Mouse (Mus musculus): Measurements from ENCODE around the gene Selenow. TPM values are rescaled to one million over a fixed set of nuclear protein-coding genes. Genes with fewer than 3 reads are reported as not detected.
A peak's percentile ranks its signal among the peaks of the same experiment; 100 is the strongest.

Gene Selenow
- total RNA-seq (2021) (100 to 1,000 TPM; 170 to 195 TPM), polyA plus RNA-seq (2012; rRNA removed) (312 and 325 TPM in 2 replicates)
- long read RNA-seq, transcript Selenow-201 (6 exons, 736 nt), result major isoform, 171 of 188 reads
- long read RNA-seq, partial matches to known transcripts, result 8 of 188 reads
- long read RNA-seq, other reads (novel, unspliced or antisense), result 9 of 188 reads

DNA sequence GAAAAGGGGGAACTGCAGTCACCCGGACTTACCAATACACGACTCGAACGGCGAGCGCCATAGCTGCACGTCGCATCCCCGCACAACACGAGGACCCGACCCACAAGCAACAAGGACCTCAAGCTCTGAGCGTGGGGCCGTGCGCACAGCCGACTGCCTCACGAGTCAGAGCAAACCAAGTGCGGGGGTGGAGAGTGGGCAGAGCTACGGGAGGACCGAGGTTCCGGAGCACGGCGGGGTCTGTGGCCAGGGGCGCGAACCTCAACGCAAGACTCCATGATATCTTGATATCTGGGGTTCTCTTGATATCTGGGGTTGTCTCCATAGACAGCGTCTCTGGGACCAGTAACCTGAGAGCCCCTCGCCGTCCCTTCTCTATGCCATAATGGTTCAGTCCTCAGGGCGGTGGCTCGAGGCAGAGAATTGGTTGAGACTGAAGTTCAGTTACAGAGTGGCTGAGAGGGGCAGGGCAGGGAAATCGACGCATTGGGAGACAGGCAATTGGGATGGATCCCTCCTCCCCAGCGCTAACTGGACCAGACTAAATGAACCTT, at the start of gene Selenow:
Gene Selenow, minus strand, starts transcription at position 183 of the 554 bp plus-strand sequence.
- under 1% methylated on average over 33 of the region's 33 CpGs for WGBS
- TF ChIP-seq EP300 (IDR thresholded peaks at IDR 0.05; ENCODE audit: insufficient read depth, low read depth, low read length) (peak; percentile 39; the same call in 1 of the 2 replicates), POLR2A (IDR thresholded peaks at IDR 0.05; ENCODE audit: insufficient read depth, low read depth, low read length) (peak; percentile 93), CTCF (IDR thresholded peaks at IDR 0.05) (no peak)
- Histone ChIP-seq H3K4me3 (peak within 1 kb of the TSS; percentile 89), H3K9ac (ENCODE audit: low read depth, low read length) (peak within 1 kb of the TSS; percentile 83), H3K79me2 (replicated peaks; ENCODE audit: control insufficient read depth, insufficient read depth, low read length) (no peaks in the 10 kb centered on the region), H3K4me1 (ENCODE audit: control insufficient read depth, insufficient read depth, low read length) (peaks cover 6% of the 10 kb centered on the region), H3K27ac (peak within 1 kb of the TSS; percentile 98), H3K36me3 (ENCODE audit: control insufficient read depth, insufficient read depth, low read length) (no peaks in the 10 kb centered on the region; the same call in 1 of the 2 replicates), H3K27me3 (ENCODE audit: control insufficient read depth, insufficient read depth, low read length) (no peaks in the 10 kb centered on the region)
- peak; percentile 92 to 93 for DNase-seq
- intact Hi-C loops (cut with DNase I), result loop anchor here (5.0 kb wide), 2 partner anchors 125 to 175 kb away; partner anchors contain the start of genes Bicra and Napa

DNA sequence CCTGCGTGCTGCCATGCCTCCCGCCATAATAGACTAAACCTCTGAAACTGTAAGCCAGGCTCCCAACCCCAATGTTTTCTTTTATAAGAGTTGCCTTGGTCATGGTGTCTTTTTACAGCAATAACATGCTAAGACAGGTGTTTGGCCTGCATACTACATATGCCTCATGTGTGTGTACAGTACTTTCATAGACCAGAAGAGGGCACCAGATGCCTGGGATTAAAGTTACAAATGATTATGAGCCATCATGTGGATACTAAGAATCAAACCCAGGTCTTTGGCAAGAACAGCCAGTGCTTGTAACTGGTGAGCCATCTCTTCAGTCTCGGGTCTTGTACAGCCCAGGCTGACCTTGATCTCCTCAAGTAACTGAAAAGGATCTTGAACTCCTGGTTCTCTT, 47.5 kb upstream of the Selenow start:
- WGBS, result 93% methylated on average over 3 of the region's 3 CpGs
- H3K27me3 ChIP-seq (ENCODE audit: control insufficient read depth, insufficient read depth, low read length), result no peaks in the 10 kb centered on the region
- H3K36me3 ChIP-seq (ENCODE audit: control insufficient read depth, insufficient read depth, low read length), result no peaks in the 10 kb centered on the region
- H3K4me3 ChIP-seq, result no peak overlapping the region
- intact Hi-C loops (cut with DNase I), result no loop called here
- no peak overlapping the region for H3K27ac ChIP-seq
- H3K79me2 ChIP-seq (replicated peaks; ENCODE audit: control insufficient read depth, insufficient read depth, low read length), result no peaks in the 10 kb centered on the region
- no peak for DNase-seq
- TF ChIP-seq EP300 (IDR thresholded peaks at IDR 0.05; ENCODE audit: insufficient read depth, low read depth, low read length) (no peak), CTCF (IDR thresholded peaks at IDR 0.05) (peak; percentile 57)
- no peaks in the 10 kb centered on the region for H3K4me1 ChIP-seq (ENCODE audit: control insufficient read depth, insufficient read depth, low read length)
- no peak overlapping the region for H3K9ac ChIP-seq (ENCODE audit: low read depth, low read length)

DNA sequence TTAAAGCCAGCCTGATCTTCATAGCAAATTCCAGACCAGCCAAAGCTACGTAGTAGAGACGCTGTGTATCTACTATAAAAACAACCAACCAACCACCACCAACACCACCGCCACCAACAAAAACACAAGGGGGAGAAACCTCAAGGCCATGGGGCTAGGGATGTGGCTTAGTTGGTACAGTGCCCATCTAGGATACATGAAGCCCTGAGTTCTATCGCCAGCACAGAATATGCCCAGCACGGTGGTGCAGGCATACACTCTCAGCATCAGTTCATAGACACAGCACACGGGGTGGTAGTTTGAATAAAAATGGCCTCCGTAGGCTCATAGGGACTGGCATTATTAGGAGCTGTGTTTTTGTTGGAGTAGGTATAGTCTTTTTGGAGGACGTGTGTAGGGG, 46.1 kb upstream of the Selenow start:
- intact Hi-C loops (cut with DNase I), result no loop called here
- TF ChIP-seq POLR2A (IDR thresholded peaks at IDR 0.05; ENCODE audit: insufficient read depth, low read depth, low read length), result no peak
- TF ChIP-seq EP300 (IDR thresholded peaks at IDR 0.05; ENCODE audit: insufficient read depth, low read depth, low read length), result no peak
- no peak for TF ChIP-seq CTCF (IDR thresholded peaks at IDR 0.05)
- Histone ChIP-seq H3K79me2 (replicated peaks; ENCODE audit: control insufficient read depth, insufficient read depth, low read length) (no peaks in the 10 kb centered on the region), H3K27ac (no peak overlapping the region), H3K4me1 (ENCODE audit: control insufficient read depth, insufficient read depth, low read length) (peaks cover under 1% of the 10 kb centered on the region; the same call in 1 of the 2 replicates), H3K36me3 (ENCODE audit: control insufficient read depth, insufficient read depth, low read length) (peaks cover 3% of the 10 kb centered on the region), H3K4me3 (no peak overlapping the region), H3K27me3 (ENCODE audit: control insufficient read depth, insufficient read depth, low read length) (no peaks in the 10 kb centered on the region), H3K9ac (ENCODE audit: low read depth, low read length) (no peak overlapping the region)
- DNase-seq, result no peak
- 82% methylated on average over 8 of the region's 8 CpGs for WGBS

- Histone ChIP-seq H3K4me3 (peak within 1 kb of the TSS; percentile 68), H3K36me3 (ENCODE audit: control insufficient read depth, insufficient read depth, low read length) (peaks cover 6% of the 10 kb centered on the region), H3K4me1 (ENCODE audit: control insufficient read depth, insufficient read depth, low read length) (peaks cover 4% of the 10 kb centered on the region), H3K27ac (peak within 1 kb of the TSS; percentile 97), H3K9ac (ENCODE audit: low read depth, low read length) (peak within 1 kb of the TSS; percentile 92), H3K79me2 (replicated peaks; ENCODE audit: control insufficient read depth, insufficient read depth, low read length) (no peaks in the 10 kb centered on the region), H3K27me3 (ENCODE audit: control insufficient read depth, insufficient read depth, low read length) (no peaks in the 10 kb centered on the region)
- WGBS, result 1% methylated on average over 22 of the region's 22 CpGs
- DNase-seq, result peak; percentile 90 to 91
- intact Hi-C loops (cut with DNase I), result loop anchor here (1.0 kb wide), 2 partner anchors 19 to 37 kb away; no protein-coding TSS in a partner anchor
- TF ChIP-seq EP300 (IDR thresholded peaks at IDR 0.05; ENCODE audit: insufficient read depth, low read depth, low read length) (peak; percentile 78), POLR2A (IDR thresholded peaks at IDR 0.05; ENCODE audit: insufficient read depth, low read depth, low read length) (peak; percentile 98), CTCF (IDR thresholded peaks at IDR 0.05) (peak; percentile 93)
These were observed 45.1 kb upstream of the Selenow start, which contains the start of gene Ehd2 for GRCm38 (mm10) chr7:15967312-15967711. Ehd2 (minus strand) TSS chr7:15967567.

DNA sequence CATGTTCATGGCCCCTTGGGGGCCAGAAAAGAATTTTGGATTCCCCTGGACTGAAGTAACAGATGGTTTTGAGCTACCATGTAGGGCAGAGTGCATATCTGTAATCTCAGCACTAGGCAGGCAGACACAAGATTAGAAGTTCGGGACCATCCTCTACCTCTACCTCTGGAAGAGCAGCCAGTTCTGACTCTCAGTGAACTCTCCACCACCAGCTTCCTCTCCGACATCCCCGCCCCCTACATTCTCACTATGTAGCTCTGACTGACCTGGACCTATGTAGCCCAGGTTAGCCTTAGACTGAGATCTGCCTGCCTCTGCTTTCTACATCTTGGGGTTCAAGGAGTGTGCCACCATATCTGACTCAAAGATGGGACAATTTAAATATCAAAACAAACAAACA, 44.3 kb upstream of the Selenow start:
- WGBS, result 34% methylated on average over 3 of the region's 3 CpGs
- peaks cover 9% of the 10 kb centered on the region for H3K4me1 ChIP-seq (ENCODE audit: control insufficient read depth, insufficient read depth, low read length)
- intact Hi-C loops (cut with DNase I), result no loop called here
- peaks cover 10% of the 10 kb centered on the region for H3K36me3 ChIP-seq (ENCODE audit: control insufficient read depth, insufficient read depth, low read length)
- peak overlapping the region; percentile 68 for H3K4me3 ChIP-seq
- TF ChIP-seq EP300 (IDR thresholded peaks at IDR 0.05; ENCODE audit: insufficient read depth, low read depth, low read length) (no peak), CTCF (IDR thresholded peaks at IDR 0.05) (no peak), POLR2A (IDR thresholded peaks at IDR 0.05; ENCODE audit: insufficient read depth, low read depth, low read length) (peak; percentile 39; the same call in 1 of the 2 replicates)
- H3K27ac ChIP-seq, result peak overlapping the region; percentile 97
- DNase-seq, result no peak
- no peaks in the 10 kb centered on the region for H3K79me2 ChIP-seq (replicated peaks; ENCODE audit: control insufficient read depth, insufficient read depth, low read length)
- no peaks in the 10 kb centered on the region for H3K27me3 ChIP-seq (ENCODE audit: control insufficient read depth, insufficient read depth, low read length)
- peak overlapping the region; percentile 92 for H3K9ac ChIP-seq (ENCODE audit: low read depth, low read length)

All from heart, adult 2 months (tissue).